Mouse (Mus musculus): ENCODE results near the gene Gm5108. TPM values are rescaled to one million over a fixed set of nuclear protein-coding genes. Genes with fewer than 3 reads are reported as not detected.

The Gm5108 gene
- polyA plus RNA-seq, 2 experiments = not detected

DNA sequence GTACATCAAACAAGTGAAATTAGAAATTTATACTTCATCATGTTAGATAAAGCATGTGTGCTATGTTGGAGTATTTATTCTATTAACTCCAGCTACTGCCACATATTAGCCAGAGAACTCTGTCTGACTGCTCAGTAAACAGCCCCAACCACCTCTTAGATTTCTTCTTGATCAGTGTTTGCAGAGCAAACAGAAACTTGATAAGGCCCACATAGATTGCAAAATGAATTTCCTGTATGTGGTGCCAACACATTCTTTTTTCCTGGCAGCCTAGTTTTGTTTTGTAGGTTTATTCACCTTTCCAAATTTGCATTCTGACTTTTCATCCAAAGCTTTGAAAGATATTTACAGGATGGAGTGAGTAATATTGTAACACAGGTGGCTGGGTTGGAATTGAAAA is 49.0 kb downstream of the Gm5108 start:
- Histone ChIP-seq H3K4me1 (replicated peaks; ENCODE audit: control insufficient read depth in 2 of 2, insufficient read depth in 2 of 2, low read length in 1 of 2) (no peaks in the 10 kb centered on the region), H3K27me3 (ENCODE audit: control insufficient read depth, insufficient read depth, low read length) (no peaks in the 10 kb centered on the region), H3K36me3 (replicated peaks; ENCODE audit: control insufficient read depth, insufficient read depth, low read depth) (no peaks in the 10 kb centered on the region), H3K9me3 (ENCODE audit: control insufficient read depth, low read length) (no peaks in the 10 kb centered on the region), H3K9ac (replicated peaks) (no peak overlapping the region), H3K27ac (no peak overlapping the region), H3K4me2 (ENCODE audit: low read depth) (no peak overlapping the region), H3K4me3 (ENCODE audit: insufficient read depth in 1 of 2, low read depth in 2 of 2, low read length in 2 of 2) (no peak overlapping the region)
- no peak for DNase-seq (ENCODE audit: low read depth in 3 of 3, low spot score in 3 of 3)
- TF ChIP-seq EP300 (IDR thresholded peaks at IDR 0.05; ENCODE audit: low read depth) (no peak), CTCF (IDR thresholded peaks at IDR 0.05; ENCODE audit: low read depth) (no peak)
- no peak for ATAC-seq (ENCODE audit: insufficient read depth)

DNA sequence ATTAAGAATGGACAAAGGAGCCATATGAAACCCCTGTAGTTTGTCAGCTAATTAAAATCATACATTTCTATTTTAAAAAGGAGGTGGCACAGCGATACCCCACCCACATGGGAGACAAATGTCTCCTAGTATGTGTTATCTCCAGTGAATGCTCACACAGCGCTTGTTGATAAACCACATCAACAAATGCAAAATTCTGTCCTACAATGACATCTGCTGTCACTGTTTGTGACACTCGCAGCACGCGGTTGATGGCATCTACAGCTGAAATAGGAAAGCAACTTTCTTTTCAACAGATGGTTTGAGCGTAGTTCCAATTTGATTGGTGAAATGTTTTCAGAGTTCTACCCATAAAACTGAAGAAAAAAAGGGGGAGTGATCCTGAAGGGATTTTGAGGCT is 61.1 kb downstream of the Gm5108 start:
- ATAC-seq (ENCODE audit: insufficient read depth) (no peak), DNase-seq (ENCODE audit: low read depth in 3 of 3, low spot score in 3 of 3) (no peak)
- TF ChIP-seq EP300 (IDR thresholded peaks at IDR 0.05; ENCODE audit: low read depth) (no peak), CTCF (IDR thresholded peaks at IDR 0.05; ENCODE audit: low read depth) (no peak)
- Histone ChIP-seq H3K36me3 (replicated peaks; ENCODE audit: control insufficient read depth, insufficient read depth, low read depth) (no peaks in the 10 kb centered on the region), H3K9ac (replicated peaks) (no peak overlapping the region), H3K4me2 (ENCODE audit: low read depth) (no peak overlapping the region), H3K27me3 (ENCODE audit: control insufficient read depth, insufficient read depth, low read length) (no peaks in the 10 kb centered on the region), H3K9me3 (ENCODE audit: control insufficient read depth, low read length) (no peaks in the 10 kb centered on the region), H3K27ac (no peak overlapping the region), H3K4me3 (ENCODE audit: insufficient read depth in 1 of 2, low read depth in 2 of 2, low read length in 2 of 2) (no peak overlapping the region), H3K4me1 (replicated peaks; ENCODE audit: control insufficient read depth in 2 of 2, insufficient read depth in 2 of 2, low read length in 1 of 2) (no peaks in the 10 kb centered on the region)
- 50% methylated on average over 6 of the region's 6 CpGs for WGBS (ENCODE audit: insufficient replicate concordance)

DNA sequence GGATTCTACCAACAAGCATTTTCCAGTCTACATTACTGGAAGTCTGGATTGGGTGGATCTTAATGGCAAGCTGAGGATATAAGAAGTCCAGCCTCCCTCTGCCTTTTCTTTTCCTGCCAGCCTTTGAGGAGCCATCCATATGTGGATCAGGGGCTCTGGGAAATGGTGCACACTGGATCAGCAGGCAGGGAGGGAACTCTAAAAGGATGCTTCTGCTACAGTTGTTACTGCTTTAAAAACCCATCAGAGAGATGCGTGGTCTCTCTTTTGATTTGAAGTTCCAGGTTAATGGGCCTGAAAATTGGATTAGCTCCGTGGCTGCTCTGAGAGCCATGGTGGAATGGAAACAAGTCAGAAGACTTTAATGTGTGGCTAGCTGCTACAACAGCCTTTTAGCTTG is 62.4 kb downstream of the Gm5108 start:
- Histone ChIP-seq H3K27ac (no peak overlapping the region), H3K27me3 (ENCODE audit: control insufficient read depth, insufficient read depth, low read length) (no peaks in the 10 kb centered on the region), H3K4me1 (replicated peaks; ENCODE audit: control insufficient read depth in 2 of 2, insufficient read depth in 2 of 2, low read length in 1 of 2) (no peaks in the 10 kb centered on the region), H3K4me2 (ENCODE audit: low read depth) (no peak overlapping the region), H3K4me3 (ENCODE audit: insufficient read depth in 1 of 2, low read depth in 2 of 2, low read length in 2 of 2) (no peak overlapping the region), H3K9me3 (ENCODE audit: control insufficient read depth, low read length) (no peaks in the 10 kb centered on the region), H3K36me3 (replicated peaks; ENCODE audit: control insufficient read depth, insufficient read depth, low read depth) (no peaks in the 10 kb centered on the region), H3K9ac (replicated peaks) (no peak overlapping the region)
- 58% methylated on average over 2 of the region's 2 CpGs for whole genome bisulfite sequencing (ENCODE audit: insufficient replicate concordance)
- no peak for TF ChIP-seq EP300 (IDR thresholded peaks at IDR 0.05; ENCODE audit: low read depth)
- no peak for TF ChIP-seq CTCF (IDR thresholded peaks at IDR 0.05; ENCODE audit: low read depth)
- DNase-seq (ENCODE audit: low read depth in 3 of 3, low spot score in 3 of 3) (no peak), ATAC-seq (ENCODE audit: insufficient read depth) (no peak)

DNA sequence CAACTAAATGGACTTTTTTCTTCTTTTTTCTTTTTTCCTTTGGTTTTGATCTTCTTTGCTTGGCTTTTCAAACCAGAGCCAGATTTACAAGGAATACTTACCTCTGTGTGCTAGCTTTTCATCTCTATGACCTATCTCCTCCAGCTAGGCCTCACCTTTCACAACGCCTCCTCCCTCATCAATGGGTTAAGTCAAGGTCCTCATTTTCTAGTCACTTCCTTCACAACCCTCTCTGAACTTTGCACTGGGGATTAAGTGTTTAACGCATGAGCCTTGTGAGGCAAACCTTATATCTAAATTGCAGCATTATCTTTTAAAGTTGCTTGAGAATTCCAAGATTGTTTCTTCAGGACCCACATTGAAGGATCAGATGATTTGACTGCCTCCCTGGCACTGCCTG is 63.0 kb downstream of the Gm5108 start:
- DNase-seq (ENCODE audit: low read depth in 3 of 3, low spot score in 3 of 3) (no peak), ATAC-seq (ENCODE audit: insufficient read depth) (no peak)
- Histone ChIP-seq H3K27me3 (ENCODE audit: control insufficient read depth, insufficient read depth, low read length) (no peaks in the 10 kb centered on the region), H3K36me3 (replicated peaks; ENCODE audit: control insufficient read depth, insufficient read depth, low read depth) (no peaks in the 10 kb centered on the region), H3K4me2 (ENCODE audit: low read depth) (no peak overlapping the region), H3K27ac (no peak overlapping the region), H3K9me3 (ENCODE audit: control insufficient read depth, low read length) (no peaks in the 10 kb centered on the region), H3K9ac (replicated peaks) (no peak overlapping the region), H3K4me1 (replicated peaks; ENCODE audit: control insufficient read depth in 2 of 2, insufficient read depth in 2 of 2, low read length in 1 of 2) (no peaks in the 10 kb centered on the region), H3K4me3 (ENCODE audit: insufficient read depth in 1 of 2, low read depth in 2 of 2, low read length in 2 of 2) (no peak overlapping the region)
- 52% methylated on average over 2 of the region's 2 CpGs for WGBS (ENCODE audit: insufficient replicate concordance)
- no peak for TF ChIP-seq EP300 (IDR thresholded peaks at IDR 0.05; ENCODE audit: low read depth)
- TF ChIP-seq CTCF (IDR thresholded peaks at IDR 0.05; ENCODE audit: low read depth) = no peak

DNA sequence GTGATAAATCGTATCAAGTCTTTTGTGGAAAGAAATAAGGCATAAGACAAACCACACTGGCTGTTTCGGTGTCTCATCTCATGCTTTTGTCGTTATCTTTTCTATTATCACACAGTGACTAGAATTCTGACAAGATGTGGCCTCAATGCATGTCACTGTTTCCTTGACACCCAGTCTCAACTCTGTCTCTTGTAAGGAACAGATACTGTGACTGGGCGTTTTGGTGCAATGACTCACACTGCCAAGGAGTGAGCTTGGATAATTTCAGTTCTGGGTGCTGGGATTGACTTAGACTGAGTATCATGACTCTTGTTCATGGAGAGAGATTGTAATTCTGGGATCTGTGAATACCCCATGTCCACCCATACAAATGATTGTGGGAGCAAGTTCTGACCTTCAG is 65.6 kb downstream of the Gm5108 start:
- no peaks in the 10 kb centered on the region for H3K36me3 ChIP-seq (replicated peaks; ENCODE audit: control insufficient read depth, insufficient read depth, low read depth)

More for the DNA sequence above, 65.6 kb downstream of the Gm5108 start:
- WGBS (ENCODE audit: insufficient replicate concordance) = 34% methylated on average over 4 of the region's 4 CpGs
- Histone ChIP-seq H3K27ac (no peak overlapping the region), H3K4me1 (replicated peaks; ENCODE audit: control insufficient read depth in 2 of 2, insufficient read depth in 2 of 2, low read length in 1 of 2) (no peaks in the 10 kb centered on the region), H3K9ac (replicated peaks) (no peak overlapping the region), H3K4me2 (ENCODE audit: low read depth) (no peak overlapping the region), H3K27me3 (ENCODE audit: control insufficient read depth, insufficient read depth, low read length) (no peaks in the 10 kb centered on the region), H3K4me3 (ENCODE audit: insufficient read depth in 1 of 2, low read depth in 2 of 2, low read length in 2 of 2) (no peak overlapping the region), H3K9me3 (ENCODE audit: control insufficient read depth, low read length) (no peaks in the 10 kb centered on the region)
- TF ChIP-seq EP300 (IDR thresholded peaks at IDR 0.05; ENCODE audit: low read depth) (no peak), CTCF (IDR thresholded peaks at IDR 0.05; ENCODE audit: low read depth) (no peak)
- ATAC-seq (ENCODE audit: insufficient read depth) = no peak
- no peak for DNase-seq (ENCODE audit: low read depth in 3 of 3, low spot score in 3 of 3)
